Mouse (Mus musculus) retina, postnatal 1 day (tissue): ENCODE data around the gene Hba-a1.

Source experiments
- DNase-seq: peaks from one replicate; pipeline ENCODE4 v3.0.0-alpha.2; 2012

Hba-a1 gene

GRCm38 (mm10) chr11:32297866-32298531 is 14.7 kb downstream of the Hba-a1 start:
- no peak for DNase-seq

DNA sequence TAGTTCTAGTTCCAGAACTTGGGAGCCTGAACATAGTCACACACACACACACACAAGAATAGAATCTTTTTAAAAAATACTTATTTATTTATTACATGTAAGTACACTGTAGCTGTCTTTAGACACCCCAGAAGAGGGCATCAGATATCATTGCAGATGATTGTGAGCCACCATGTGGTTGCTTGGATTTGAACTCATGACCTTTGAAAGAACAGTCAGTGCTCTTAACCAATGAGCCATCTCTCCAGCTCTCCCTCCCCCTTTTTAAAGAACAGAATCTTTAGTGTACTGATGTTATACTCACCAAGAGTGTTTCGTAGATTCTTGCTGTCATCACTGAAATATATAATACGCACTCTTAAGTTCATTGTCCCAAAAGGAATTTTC is 15.2 kb downstream of the Hba-a1 start:
- no peak for DNase-seq

DNA sequence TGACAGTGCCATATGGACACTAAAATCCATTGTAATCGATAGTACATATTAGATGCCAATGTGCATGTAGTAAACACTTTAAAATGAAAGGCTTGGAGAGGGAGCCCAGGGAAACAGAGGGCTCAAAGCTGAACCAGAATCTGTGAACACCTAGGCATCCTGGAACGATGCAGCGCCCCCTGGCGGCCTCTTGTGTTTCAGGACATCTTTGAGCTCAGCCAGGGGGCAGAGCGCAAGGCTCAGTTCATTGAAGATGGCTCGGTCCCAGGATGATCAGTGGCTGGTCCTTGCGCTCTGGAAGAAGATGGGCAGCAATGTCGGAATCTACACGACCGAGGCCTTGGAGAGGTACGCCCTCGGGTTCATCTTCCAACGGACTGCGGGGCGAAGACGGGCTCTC is 16.6 kb downstream of the Hba-a1 start, which contains the start of gene Hbq1a:
Hbq1a (plus strand) TSS at position 205 of the 400 bp plus-strand sequence.
- peak; percentile 70 for DNase-seq

- peak; percentile 16 for DNase-seq
These were observed 17.3 kb downstream of the Hba-a1 start for GRCm38 (mm10) chr11:32300279-32301267.

GRCm38 (mm10) chr11:32301506-32301905 is 18.2 kb downstream of the Hba-a1 start:
- no peak for DNase-seq

DNA sequence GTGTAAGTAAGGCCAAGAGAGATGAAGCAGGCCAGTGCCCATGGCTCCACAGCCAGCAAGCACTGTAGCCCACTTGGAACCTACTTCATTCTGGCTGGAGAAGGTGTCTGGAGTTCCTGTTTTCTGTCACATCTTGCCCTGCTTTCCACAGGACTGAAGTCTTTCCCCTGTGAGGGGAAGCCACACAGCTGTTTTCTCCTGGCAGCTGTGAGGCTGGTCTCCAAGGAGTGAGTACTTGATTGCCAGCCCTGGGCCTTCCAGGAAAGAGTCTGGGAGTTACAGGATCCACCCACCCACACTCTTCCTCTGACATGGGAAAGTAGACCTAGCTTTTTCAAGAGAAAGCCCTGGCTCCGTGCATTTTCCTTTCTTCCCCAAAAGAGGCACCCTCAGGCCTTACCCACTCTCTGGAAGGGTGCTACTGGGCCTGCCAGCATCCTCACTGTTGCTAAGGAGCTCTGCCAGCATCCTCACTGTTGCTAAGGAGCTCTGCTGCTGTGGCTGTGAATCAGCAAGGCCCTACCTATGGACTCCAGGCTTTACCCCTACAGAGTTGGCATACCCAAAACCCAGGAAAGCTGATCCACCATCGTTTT is 19.6 kb downstream of the Hba-a1 start:
- DNase-seq, result no peak

GRCm38 (mm10) chr11:32303455-32303854 is 20.1 kb downstream of the Hba-a1 start:
- no peak for DNase-seq

GRCm38 (mm10) chr11:32307006-32307405 is 23.7 kb downstream of the Hba-a1 start:
- no peak for DNase-seq

DNA sequence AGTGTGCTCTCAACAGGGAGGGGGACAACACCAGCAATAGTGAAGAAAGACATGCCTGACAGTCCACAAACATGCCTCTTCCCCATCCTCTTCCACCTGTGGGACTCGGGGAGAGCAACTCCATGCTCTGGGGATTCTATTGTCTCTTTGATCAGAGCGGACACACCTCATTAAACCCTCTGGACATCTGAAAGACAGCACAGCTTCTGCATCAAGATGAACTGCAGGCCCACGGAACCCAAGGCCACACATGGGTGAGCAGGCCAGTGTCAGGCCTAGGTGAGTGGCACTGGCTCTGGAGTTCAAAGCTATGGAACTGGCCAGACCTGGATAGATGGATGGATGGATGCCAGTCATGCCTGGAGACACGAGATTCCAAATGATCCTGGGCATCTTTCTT is 26.1 kb downstream of the Hba-a1 start:
- no peak for DNase-seq

DNA sequence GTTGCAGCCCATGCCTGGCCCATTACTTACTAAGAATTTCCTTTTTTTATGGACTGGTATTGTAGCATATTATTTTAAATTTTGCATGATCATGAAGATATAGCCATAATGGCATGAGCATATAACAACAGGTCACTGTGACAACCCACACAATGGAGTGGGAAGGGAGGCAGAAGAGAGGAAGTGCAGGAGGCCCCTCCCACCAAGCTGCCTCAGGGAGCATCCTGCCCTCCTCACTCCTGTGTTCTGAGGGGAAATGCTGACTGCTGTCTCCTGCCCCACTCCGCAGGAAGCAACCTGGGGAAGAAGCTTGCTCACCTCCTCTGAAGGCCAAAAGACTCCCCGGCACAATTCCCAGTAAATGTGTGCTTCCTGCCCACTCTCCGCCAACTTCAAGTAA is 26.6 kb downstream of the Hba-a1 start:
- no peak for DNase-seq

GRCm38 (mm10) chr11:32316009-32316408 is 32.7 kb downstream of the Hba-a1 start:
- no peak for DNase-seq

DNA sequence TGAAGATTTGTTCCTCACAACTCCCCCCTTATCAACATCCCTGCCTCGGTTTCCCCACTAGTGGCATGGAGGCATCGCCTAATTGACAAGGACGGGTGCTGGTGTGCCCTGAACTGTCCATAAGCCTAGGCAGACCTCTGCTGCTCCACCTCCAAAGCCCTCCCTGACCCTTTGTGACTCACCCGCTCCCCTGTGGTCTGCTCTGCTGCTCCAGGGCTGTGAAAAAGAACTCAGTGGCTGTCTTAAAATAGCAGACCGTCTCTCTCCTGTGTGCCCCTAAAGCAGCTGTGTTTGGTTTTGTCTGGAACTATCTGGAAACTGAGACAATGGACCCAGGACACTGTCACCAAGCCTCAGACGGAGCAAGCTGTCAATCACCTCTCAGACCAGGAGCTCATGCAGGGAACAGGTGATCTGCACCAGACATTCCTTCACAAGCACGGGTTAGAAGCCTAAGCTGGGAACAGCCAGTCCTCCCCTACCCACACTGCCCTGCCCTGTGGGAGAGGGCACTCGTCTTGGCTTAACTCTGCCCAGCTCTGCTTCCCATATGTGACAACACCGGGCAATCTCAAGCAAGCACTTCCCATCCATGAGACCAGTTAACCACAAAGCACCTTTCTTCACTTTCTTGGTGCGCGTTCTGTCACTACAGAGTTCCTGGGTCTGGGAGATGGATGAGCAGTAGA is 37.3 kb downstream of the Hba-a1 start:
- no peak for DNase-seq

GRCm38 (mm10) chr11:32321196-32321565 is 37.9 kb downstream of the Hba-a1 start:
- DNase-seq, result peak; percentile 78

GRCm38 (mm10) chr11:32324609-32325008 is 41.3 kb downstream of the Hba-a1 start:
- peak; percentile 91 for DNase-seq

DNA sequence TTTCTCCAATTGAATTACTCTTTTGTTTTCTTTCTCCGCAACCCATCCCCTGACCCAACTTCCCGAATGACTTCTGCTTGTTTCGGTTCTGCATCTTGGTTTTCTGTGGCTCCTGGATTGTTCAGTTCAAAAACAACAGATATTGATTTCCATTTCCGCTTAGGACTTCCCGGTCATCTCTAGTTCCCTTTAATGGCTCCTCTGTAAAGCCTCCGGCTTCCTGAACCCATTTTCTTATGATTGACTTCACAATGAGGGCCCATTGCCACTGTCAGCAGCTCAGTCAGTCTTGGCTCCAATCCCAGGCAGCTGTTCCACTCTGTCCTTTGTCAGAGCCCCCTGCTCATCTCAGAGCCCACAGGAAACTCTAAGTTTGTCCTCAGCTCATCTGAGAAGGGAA is 47.8 kb downstream of the Hba-a1 start:
- DNase-seq, result peak; percentile 35

DNA sequence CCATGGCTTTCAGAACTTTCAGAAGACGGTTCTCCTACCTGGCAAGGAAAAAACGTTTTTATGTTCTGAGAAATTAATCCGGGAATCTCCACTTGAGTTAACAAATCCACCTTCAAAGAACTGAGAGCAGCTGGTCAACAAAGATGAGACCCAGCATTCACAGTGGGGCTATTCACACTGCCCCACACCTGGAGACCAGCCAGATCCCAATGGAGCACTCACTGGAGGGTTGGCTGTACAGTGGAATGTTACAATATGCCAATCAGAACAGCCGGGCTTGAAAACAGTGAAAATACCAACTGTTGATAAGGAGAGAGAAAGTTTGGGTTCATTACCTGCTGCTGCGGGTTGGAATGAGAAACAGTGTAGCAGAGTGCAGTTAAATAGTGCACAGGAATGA is 48.5 kb downstream of the Hba-a1 start:
- no peak for DNase-seq

DNA sequence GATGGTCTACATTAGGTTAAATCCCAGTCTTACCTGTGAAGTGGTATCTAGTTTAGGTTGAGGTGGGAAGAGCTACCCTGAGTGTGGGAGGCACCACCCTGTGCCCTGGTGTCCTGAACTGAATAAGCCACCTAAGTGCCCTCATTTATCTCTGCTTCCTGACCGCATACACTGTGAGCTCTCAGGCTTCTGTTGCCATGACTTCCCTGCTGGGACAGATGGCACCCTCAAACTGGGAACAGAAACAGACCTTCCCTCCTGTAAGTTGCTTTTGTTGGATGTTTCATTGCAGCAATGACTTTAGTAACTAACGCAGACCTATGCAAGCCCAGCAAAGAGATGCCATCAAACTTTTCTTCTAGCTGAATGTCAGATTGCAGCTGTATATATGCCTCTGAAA is 49.9 kb downstream of the Hba-a1 start:
- DNase-seq, result no peak
